Mouse (Mus musculus) CH12F3 (cell line): ENCODE measurements around the gene Ccdc183.

Experiments
- in situ Hi-C: fragments of 300-500 bp; cut with MboI; formaldehyde crosslinking; loops from 2 replicates; pipeline ENCODE4 v1.14.3; 2020; ENCODE audit warnings: low sequenced_read_pairs

Ccdc183 gene

DNA sequence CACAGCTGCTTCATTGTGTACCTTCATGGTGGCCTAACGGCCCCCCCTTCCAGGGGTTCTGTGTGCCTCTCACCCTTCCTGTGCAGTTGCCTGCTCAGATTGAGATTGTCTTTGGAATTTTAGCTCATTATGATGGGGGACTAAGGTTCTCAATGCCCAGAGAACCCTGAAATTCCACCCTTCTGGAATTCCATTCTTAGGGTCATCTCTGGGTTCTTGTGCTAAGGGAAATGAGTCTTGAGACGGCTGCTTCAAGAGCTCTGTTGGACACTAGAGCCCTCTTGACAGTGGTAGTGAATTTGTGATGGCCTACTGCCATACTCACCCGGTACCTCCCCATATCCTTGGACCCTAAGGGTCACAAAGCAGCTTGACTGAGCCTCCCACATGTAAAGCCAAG is at the start of gene Ccdc183:
Gene Ccdc183 (minus strand): TSS at position 101 of the 400 bp plus-strand sequence.
- in situ Hi-C loops, result no loop called here

DNA sequence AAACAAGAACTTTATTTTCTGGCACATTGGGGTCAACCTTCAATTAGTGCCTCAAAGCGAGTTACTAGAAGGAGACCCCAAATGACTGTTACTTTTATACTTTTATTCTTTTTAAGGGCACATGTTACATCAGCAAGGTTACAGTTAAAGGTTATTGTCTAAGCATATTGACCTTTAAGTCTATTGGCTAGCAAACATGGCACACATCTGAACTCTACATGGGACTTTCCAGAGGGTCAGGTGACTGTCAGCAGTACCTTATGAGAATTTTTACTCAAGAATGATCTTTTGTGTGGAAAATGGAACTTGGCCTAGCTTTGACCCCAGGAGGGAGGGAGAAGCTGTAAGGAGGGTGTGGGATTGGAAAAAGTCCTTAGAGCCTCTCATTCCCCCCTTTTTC is 49.0 kb upstream of the Ccdc183 start:
- in situ Hi-C loops, result no loop called here

- in situ Hi-C loops, result no loop called here
Observed at GRCm38 (mm10) chr2:25664125-25664524, 46.6 kb upstream of the Ccdc183 start.

- in situ Hi-C loops, result no loop called here
Observed at GRCm38 (mm10) chr2:25663511-25663910, 46.0 kb upstream of the Ccdc183 start.

DNA sequence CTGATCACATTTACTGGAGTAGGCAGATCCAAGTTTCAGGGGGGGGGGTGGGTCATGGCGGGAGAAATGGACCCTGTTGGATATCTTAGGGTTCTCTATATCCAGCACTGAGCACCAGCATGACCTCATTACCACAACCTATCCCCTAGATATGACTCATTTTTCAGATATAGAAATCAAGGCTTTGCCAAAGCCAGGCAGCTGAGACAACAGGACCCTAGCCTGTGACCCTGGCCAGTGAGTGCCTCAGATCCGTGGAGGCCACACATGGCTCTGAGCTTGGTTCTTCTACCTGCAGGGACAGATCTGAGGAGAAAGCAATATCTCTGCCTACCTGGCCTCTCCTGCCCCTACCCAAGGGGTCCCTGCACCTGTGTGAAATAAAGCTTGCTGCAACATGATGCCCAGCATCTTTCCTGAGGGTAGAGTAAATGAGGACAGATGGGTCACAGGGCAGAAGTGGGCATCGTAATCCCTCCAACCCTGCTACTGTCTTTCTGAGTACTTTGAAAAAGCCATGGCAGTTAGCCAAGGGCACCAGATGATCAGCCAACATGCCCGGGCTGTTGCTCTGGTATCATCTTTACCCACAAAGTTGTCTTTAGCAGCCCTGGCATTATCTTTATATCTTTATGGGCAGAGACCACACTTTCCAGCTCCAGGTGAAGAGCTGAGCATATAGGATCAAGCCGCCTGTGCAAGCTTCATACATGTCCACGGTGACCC is 43.9 kb upstream of the Ccdc183 start:
- in situ Hi-C loops, result no loop called here

DNA sequence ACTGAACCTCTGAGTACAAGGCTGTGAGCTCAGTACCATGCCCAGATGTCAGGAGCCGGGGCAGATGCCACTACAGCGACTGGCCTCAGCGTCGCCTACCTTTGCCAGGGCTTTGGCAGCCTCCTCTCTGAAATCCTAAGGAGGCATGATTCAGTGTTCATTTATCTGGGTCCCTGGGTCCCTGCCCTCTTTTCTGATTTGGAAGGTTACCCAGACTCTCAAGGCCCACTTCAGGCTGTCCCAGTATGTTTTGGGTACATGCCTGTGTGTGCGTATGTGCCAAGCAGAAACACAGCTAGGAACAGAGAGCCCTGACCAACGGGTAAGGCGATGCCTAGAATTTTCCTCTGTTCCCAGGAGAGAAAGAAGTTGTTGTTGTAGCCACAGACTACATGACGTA is 42.8 kb upstream of the Ccdc183 start:
- in situ Hi-C loops, result no loop called here

- in situ Hi-C loops, result no loop called here
Observed at GRCm38 (mm10) chr2:25657652-25658051, 40.2 kb upstream of the Ccdc183 start, which contains the start of gene Lcn5. Gene Lcn5, plus strand, starts transcription at chr2:25657952.

GRCm38 (mm10) chr2:25657246-25657645 is 39.8 kb upstream of the Ccdc183 start:
- in situ Hi-C loops, result no loop called here

DNA sequence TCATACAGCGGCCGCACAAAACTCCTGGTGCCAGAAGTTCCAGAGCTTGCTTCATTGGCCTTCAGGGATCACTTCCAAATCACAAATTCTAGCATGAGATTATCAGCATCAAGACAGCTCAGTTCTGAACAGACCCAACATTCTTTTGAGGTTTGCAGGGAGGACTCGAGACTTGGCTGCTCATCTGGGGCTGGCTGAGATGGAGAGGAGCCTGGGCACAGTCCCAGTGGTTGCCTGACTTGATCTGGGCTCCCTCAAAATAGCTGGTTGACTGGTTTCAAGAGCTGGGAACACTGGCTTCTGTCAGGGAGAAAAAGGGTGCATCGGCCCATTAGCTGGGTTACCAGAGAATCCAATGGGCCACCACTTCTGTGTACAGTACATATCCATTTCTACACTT is 39.2 kb upstream of the Ccdc183 start:
- in situ Hi-C loops, result no loop called here

DNA sequence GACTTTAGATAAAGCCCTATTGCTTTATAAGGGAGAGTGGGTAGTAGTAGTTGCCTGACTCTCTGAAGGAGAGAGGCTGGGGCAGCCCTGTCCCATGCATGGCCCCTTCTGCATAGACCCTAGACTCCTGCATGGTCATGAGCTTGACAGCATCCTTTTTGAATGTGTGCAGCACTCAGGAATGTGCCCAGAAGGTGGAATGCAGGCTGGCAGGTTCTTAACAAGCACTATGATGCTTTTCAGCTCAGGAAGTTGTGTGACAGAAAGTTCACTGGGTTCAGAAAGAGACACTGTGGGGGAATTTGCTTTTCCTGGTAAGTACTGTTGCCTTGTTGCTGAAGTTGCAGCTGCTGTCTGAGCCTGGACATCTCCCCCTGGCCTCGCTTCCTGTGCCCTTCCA is 37.0 kb upstream of the Ccdc183 start:
- in situ Hi-C loops, result no loop called here

DNA sequence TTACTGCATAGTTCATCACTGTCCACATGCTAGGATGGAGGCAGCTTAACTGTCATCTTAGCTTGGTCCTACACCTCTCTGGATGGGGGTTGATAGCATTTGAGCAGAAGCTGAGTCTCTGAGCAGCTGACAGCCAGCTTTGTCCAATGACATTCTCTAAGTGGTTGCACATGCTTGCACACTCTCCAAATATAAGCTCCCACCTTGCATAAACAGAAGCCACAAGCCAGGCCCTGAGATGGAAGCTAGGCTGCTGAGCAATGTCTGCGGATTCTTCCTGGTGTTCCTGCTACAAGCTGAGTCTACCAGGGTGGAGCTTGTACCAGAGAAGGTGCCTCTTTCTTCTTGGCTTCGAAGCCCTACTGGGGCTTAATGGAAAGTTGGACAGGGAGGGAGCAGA is 35.4 kb upstream of the Ccdc183 start, which contains the start of gene Lcn8:
Gene Lcn8 (plus strand): TSS at position 219 of the 400 bp plus-strand sequence.
- in situ Hi-C loops, result no loop called here

GRCm38 (mm10) chr2:25639890-25640289 is 22.4 kb upstream of the Ccdc183 start:
- in situ Hi-C loops, result no loop called here

DNA sequence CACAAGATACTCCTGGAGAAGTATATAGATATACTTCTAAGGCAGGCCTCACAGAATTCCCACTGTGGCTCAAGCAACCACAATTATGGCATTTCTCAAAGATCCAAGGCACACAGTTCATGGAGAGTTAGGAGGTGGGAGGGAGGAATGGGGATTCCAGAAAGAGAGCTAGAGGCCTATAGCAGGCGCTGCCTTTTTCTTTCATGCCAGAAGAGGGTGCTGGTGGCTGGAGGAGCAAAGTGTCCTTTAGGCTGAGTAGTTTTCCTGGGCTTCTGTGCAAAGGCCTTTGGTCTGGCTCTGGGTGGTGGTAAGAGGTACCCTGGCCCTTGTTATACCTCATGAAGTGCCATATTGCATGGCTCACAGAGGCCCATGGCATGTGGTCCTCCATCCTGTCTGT is 16.6 kb upstream of the Ccdc183 start:
- in situ Hi-C loops, result no loop called here

DNA sequence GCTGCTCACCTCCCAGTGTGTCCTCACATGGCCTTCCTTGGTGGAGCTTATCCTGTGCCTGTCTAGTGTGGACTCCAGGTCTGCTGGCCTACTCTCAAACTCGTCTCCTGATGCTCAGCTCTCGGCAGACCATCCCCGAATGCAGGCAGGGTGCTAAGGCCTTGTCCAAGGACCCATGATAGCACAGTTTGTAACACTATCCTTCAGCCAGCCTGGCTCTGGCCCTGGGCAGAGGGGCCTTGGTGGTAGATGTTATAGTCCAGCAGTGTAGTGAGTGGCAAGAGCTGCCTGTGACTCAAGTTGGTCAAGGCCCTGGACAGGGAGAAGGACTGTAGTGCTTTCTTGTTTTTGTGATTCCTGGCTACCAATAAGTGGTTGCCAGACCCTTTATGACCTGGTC is 16.1 kb upstream of the Ccdc183 start:
- in situ Hi-C loops, result no loop called here

DNA sequence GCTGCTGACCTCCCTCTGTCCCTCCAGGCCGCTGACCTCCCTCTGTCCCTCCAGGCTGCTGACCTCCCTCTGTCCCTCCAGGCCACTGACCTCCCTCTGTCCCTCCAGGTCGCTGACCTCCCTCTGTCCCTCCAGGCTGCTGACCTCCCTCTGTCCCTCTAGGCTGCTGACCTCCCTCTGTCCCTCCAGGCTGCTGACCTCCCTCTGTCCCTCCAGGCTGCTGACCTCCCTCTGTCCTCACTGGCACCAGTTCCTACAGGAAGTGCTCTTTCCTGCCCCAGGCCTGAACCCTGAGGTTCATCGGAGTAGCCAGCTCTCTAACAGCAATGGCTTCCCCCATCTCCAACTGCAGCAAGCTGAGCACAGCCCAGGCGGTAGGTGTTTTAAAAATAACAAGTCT is 11.3 kb upstream of the Ccdc183 start:
- in situ Hi-C loops, result no loop called here

DNA sequence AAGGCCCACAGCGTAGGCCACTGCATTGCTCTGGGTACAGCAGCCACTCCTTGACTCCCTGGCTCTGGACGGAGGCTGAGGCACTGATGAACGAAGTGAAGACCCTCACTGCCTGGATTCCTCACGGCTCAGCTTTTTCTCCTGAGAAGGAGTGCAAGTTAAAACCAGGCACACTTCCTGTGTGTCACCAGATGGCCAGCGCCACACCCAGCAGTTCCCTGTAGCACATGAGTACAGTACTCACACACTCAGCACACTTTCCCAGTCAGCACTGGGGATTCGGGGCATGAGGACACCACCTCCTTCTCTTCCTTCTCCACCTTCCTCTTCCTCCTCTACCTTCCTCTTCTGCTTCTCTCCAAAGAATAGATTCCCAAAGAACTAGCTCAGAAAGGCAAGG is 10.3 kb upstream of the Ccdc183 start, which contains the start of gene Fcna:
Gene Fcna (minus strand): TSS at position 220 of the 400 bp plus-strand sequence.
- in situ Hi-C loops, result no loop called here

GRCm38 (mm10) chr2:25625986-25626385 is 8.5 kb upstream of the Ccdc183 start:
- in situ Hi-C loops, result no loop called here

GRCm38 (mm10) chr2:25621229-25622200 is 4.0 kb upstream of the Ccdc183 start, which contains the start of gene Tmem141:
Gene Tmem141, minus strand, starts transcription at chr2:25622005.
- in situ Hi-C loops, result no loop called here

GRCm38 (mm10) chr2:25620852-25621228 is 3.4 kb upstream of the Ccdc183 start:
- in situ Hi-C loops, result no loop called here

GRCm38 (mm10) chr2:25620386-25620785 is 2.9 kb upstream of the Ccdc183 start:
- in situ Hi-C loops, result no loop called here

- in situ Hi-C loops, result no loop called here
Observed at GRCm38 (mm10) chr2:25616398-25616797, 1.1 kb downstream of the Ccdc183 start.

- in situ Hi-C loops, result no loop called here
Observed at GRCm38 (mm10) chr2:25608671-25609070, 8.8 kb downstream of the Ccdc183 start.
